Mouse (Mus musculus) adrenal gland, postnatal 25 days (tissue): ENCODE measurements at regions not wholly inside any gene's neighbourhood (a gene's known extent, or its start where the extent isn't known, plus 50 kb on each side); places are given as distances from the start of the nearest gene placed in this dataset.

Source experiments
- DNase-seq: peaks from one replicate; pipeline ENCODE4 v3.0.0; 2021; ENCODE audit warnings: mixed read lengths

GRCm38 (mm10) chr10:23052480-23053378 is 232.8 kb upstream of the Tcf21 start:
- no peak for DNase-seq

- DNase-seq: no peak
Measured at GRCm38 (mm10) chr10:23044466-23044865, 224.5 kb upstream of the Tcf21 start.

GRCm38 (mm10) chr10:23031491-23032126 is 211.6 kb upstream of the Tcf21 start:
- DNase-seq: no peak

GRCm38 (mm10) chr10:23027961-23028360 is 208.0 kb upstream of the Tcf21 start:
- no peak for DNase-seq

- DNase-seq: no peak
Measured at GRCm38 (mm10) chr10:23017151-23017678, 197.2 kb upstream of the Tcf21 start.

- no peak for DNase-seq
Measured at GRCm38 (mm10) chr10:23015935-23016694, 196.1 kb upstream of the Tcf21 start.

- DNase-seq: no peak
Measured at GRCm38 (mm10) chr10:23010715-23011114, 190.7 kb upstream of the Tcf21 start.

- no peak for DNase-seq
Measured at GRCm38 (mm10) chr10:23010201-23010600, 190.2 kb upstream of the Tcf21 start.

- DNase-seq: no peak
Measured at GRCm38 (mm10) chr10:23004768-23005167, 184.8 kb upstream of the Tcf21 start.

- DNase-seq: no peak
Measured at GRCm38 (mm10) chr10:23003686-23004085, 183.7 kb upstream of the Tcf21 start.

- DNase-seq: no peak
Measured at GRCm38 (mm10) chr10:22998561-22998960, 178.6 kb upstream of the Tcf21 start.

- no peak for DNase-seq
Measured at GRCm38 (mm10) chr10:22997571-22997970, 177.6 kb upstream of the Tcf21 start.

GRCm38 (mm10) chr10:22993158-22993557 is 173.2 kb upstream of the Tcf21 start:
- DNase-seq: no peak

GRCm38 (mm10) chr10:22981798-22982197 is 161.8 kb upstream of the Tcf21 start:
- no peak for DNase-seq

GRCm38 (mm10) chr10:22978442-22978841 is 158.5 kb upstream of the Tcf21 start:
- no peak for DNase-seq

GRCm38 (mm10) chr10:22956956-22957355 is 137.0 kb upstream of the Tcf21 start:
- DNase-seq: no peak

- DNase-seq: no peak
Measured at GRCm38 (mm10) chr10:22953283-22953682, 133.3 kb upstream of the Tcf21 start.

GRCm38 (mm10) chr10:22944247-22944646 is 124.3 kb upstream of the Tcf21 start:
- no peak for DNase-seq

- DNase-seq: no peak
Measured at GRCm38 (mm10) chr10:22927977-22928376, 108.0 kb upstream of the Tcf21 start.

- DNase-seq: no peak
Measured at GRCm38 (mm10) chr10:22926099-22926498, 106.1 kb upstream of the Tcf21 start.

GRCm38 (mm10) chr10:22921035-22921965 is 101.3 kb upstream of the Tcf21 start:
- no peak for DNase-seq
